Mouse (Mus musculus): Measurements from ENCODE around the gene 4930579F01Rik. TPM values are rescaled to one million over a fixed set of nuclear protein-coding genes. Genes with fewer than 3 reads are reported as not detected.

4930579F01Rik gene
- polyA plus RNA-seq, 1 experiment from 2014 or later = not detected

DNA sequence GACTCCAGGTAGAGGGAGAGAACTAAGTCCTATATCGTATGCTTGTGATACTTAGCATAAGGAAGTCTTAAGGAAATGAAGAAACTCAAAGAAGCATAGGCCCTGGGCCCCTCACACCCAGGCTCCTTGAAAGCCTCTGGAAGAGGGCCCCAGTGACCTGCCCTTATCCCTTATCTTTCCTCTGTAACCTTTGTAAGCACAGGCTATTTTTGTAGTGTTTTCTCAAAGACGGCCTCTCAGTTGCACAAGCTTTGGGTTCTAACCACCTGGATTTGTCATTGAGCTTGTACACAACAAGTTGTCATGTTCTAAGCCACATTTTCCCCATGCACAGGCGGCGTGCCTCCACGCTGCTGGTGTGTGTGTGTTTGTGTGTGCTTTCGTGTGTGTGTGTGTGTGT is 64.5 kb downstream of the 4930579F01Rik start:
- Histone ChIP-seq H3K27me3 (replicated peaks; ENCODE audit: insufficient read depth, low read length) (no peaks in the 10 kb centered on the region), H3K4me2 (replicated peaks; ENCODE audit: low read depth, low read length) (no peak overlapping the region), H3K4me1 (ENCODE audit: insufficient read depth, low read depth, low read length) (no peaks in the 10 kb centered on the region), H3K9ac (replicated peaks; ENCODE audit: low read depth) (no peak overlapping the region), H3K36me3 (ENCODE audit: insufficient read depth, low read length) (no peaks in the 10 kb centered on the region), H3K4me3 (ENCODE audit: low read depth, low read length) (no peak overlapping the region), H3K9me3 (ENCODE audit: low read length) (no peaks in the 10 kb centered on the region), H3K27ac (ENCODE audit: low read length) (no peak overlapping the region)
- no peak for DNase-seq (ENCODE audit: low spot score)
- no peak for ATAC-seq
- WGBS = 76% methylated on average over 6 of the region's 6 CpGs
- TF ChIP-seq CTCF (IDR thresholded peaks at IDR 0.05) (no peak), EP300 (IDR thresholded peaks at IDR 0.05) (no peak)

DNA sequence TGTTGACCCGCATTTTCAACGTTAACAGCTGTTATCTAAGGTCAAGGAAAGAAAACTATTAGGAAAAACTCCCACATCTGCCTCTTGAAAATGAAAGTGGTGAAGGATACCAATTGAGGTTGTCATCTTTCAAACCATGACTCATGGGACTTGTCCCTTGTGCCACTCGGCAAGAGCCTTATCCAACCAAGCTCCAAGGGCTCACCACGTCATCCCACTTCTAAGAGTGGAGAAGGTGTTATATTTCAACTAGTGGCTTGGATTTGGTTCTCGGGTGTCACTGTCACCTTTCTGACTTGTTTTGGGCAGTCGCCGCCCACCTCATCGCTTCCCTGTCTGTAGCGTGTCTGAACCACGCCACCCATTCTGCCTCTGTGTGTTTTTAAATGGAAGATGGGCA is 69.8 kb downstream of the 4930579F01Rik start:
- DNase-seq (ENCODE audit: low spot score) (no peak), ATAC-seq (no peak)
- H3K27me3 ChIP-seq (replicated peaks; ENCODE audit: insufficient read depth, low read length) = no peaks in the 10 kb centered on the region
- H3K9me3 ChIP-seq (ENCODE audit: low read length) = no peaks in the 10 kb centered on the region
- H3K4me3 ChIP-seq (ENCODE audit: low read depth, low read length) = no peak overlapping the region
- no peaks in the 10 kb centered on the region for H3K4me1 ChIP-seq (ENCODE audit: insufficient read depth, low read depth, low read length)
- no peak overlapping the region for H3K27ac ChIP-seq (ENCODE audit: low read length)
- no peaks in the 10 kb centered on the region for H3K36me3 ChIP-seq (ENCODE audit: insufficient read depth, low read length)
- H3K9ac ChIP-seq (replicated peaks; ENCODE audit: low read depth) = no peak overlapping the region
- TF ChIP-seq CTCF (IDR thresholded peaks at IDR 0.05) (no peak), EP300 (IDR thresholded peaks at IDR 0.05) (no peak)
- H3K4me2 ChIP-seq (replicated peaks; ENCODE audit: low read depth, low read length) = no peak overlapping the region
- 70% methylated on average over 10 of the region's 10 CpGs for WGBS

DNA sequence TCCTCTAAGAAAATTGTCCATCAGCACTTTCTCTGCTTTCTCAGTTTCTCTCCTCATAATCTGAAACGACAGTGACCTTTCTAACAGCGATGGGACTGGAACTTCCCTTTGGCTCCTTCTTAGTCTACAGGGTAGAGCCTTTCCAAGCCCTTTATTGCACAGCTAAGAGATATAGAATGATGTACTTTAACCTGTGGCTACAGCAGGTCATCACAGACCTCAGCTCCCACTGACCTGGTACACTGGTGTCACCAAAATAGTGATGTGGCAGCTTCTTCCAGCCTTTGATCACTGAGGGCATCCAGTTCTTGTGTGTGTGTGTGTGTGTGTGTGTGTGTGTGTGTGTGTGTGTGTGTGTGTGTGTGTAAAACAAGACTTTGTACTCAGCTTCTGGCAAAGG is 72.2 kb downstream of the 4930579F01Rik start:
- DNase-seq (ENCODE audit: low spot score) = no peak
- Histone ChIP-seq H3K36me3 (ENCODE audit: insufficient read depth, low read length) (no peaks in the 10 kb centered on the region), H3K4me2 (replicated peaks; ENCODE audit: low read depth, low read length) (no peak overlapping the region), H3K9ac (replicated peaks; ENCODE audit: low read depth) (no peak overlapping the region), H3K27ac (ENCODE audit: low read length) (no peak overlapping the region), H3K4me1 (ENCODE audit: insufficient read depth, low read depth, low read length) (no peaks in the 10 kb centered on the region), H3K27me3 (replicated peaks; ENCODE audit: insufficient read depth, low read length) (no peaks in the 10 kb centered on the region), H3K4me3 (ENCODE audit: low read depth, low read length) (no peak overlapping the region), H3K9me3 (ENCODE audit: low read length) (no peaks in the 10 kb centered on the region)
- WGBS = 85% methylated on average over 2 of the region's 2 CpGs
- ATAC-seq = no peak
- no peak for TF ChIP-seq CTCF (IDR thresholded peaks at IDR 0.05)
- TF ChIP-seq EP300 (IDR thresholded peaks at IDR 0.05) = no peak

DNA sequence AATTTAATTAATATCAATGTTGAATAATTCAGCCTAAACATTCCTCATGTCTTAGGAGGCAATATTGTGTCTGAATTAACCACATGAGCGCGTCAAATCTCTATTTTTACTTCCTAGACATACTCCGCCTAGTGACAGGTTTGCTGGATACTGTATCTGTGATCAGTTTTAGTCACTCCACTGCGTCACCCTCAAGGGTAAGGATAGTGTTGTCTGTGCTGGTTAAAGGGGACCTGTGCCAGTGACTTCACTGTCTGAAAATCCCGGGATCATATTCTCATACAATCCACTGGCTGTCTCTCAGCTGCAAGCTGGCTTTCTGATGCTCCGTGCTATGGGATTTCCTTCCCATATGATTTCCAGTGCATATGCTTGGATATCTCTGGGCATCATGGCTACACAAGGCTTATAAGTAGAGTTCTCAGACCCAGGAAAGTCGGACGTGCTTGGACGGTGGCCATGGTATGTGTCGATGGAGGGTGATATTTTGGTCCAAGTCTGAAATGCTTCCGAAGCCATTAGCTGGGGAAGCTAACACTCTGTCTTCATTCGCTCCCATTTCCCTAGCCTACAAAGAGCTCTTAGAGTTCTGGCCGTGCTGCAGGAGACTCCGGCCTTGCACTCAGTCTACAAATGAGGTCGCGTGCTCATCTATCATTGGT is 74.0 kb downstream of the 4930579F01Rik start:
- no peak for TF ChIP-seq CTCF (IDR thresholded peaks at IDR 0.05)
- TF ChIP-seq EP300 (IDR thresholded peaks at IDR 0.05) = no peak
- no peaks in the 10 kb centered on the region for H3K9me3 ChIP-seq (ENCODE audit: low read length)
- H3K27ac ChIP-seq (ENCODE audit: low read length) = no peak overlapping the region
- 79% methylated on average over 16 of the region's 16 CpGs for WGBS
- ATAC-seq (no peak), DNase-seq (ENCODE audit: low spot score) (no peak)
- no peak overlapping the region for H3K9ac ChIP-seq (replicated peaks; ENCODE audit: low read depth)
- H3K27me3 ChIP-seq (replicated peaks; ENCODE audit: insufficient read depth, low read length) = no peaks in the 10 kb centered on the region
- no peaks in the 10 kb centered on the region for H3K36me3 ChIP-seq (ENCODE audit: insufficient read depth, low read length)
- H3K4me3 ChIP-seq (ENCODE audit: low read depth, low read length) = no peak overlapping the region
- H3K4me2 ChIP-seq (replicated peaks; ENCODE audit: low read depth, low read length) = no peak overlapping the region
- H3K4me1 ChIP-seq (ENCODE audit: insufficient read depth, low read depth, low read length) = no peaks in the 10 kb centered on the region

DNA sequence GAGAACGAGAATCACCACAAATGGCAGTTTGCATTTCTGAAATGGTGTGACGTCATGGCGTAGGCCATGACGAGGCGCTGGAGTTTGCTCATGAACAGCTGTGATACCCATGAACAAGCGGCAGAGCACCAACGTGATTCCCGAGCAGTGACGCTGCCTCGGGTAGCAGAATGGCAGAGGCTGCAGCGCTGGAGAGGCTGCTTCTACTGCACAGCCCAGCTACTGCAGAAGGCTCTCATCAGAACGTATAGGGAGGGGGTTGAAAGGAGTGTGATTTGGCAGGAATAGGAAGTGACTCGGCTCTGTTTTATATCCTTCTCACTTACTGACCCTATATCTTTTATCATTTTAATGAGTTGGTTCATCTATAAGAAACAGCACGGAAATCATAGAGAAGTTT is 74.8 kb downstream of the 4930579F01Rik start:
- H3K27ac ChIP-seq (ENCODE audit: low read length) = no peak overlapping the region
- no peak for DNase-seq (ENCODE audit: low spot score)

DNA sequence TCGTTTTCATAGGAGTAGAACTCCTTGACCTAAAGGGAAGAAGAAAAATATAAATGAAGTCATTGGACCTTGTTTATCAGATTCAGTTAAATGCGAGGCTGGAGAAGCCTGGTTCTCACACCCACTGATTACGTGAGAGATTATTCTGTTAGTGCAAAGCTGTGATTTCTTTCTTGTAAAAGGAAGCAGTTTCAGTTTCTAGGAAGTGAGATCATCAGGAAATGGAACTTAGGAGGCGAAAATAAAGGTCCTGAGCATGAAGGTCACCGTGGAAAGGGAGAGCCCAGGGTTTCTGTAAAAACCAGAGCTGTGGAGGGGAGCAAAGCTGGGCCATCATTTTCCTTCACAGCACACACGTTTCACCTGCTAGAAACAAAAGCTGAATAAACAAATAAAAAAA is 75.2 kb downstream of the 4930579F01Rik start:
- no peak overlapping the region for H3K27ac ChIP-seq (ENCODE audit: low read length)
- 47% methylated on average over 6 of the region's 6 CpGs for WGBS
- no peak overlapping the region; the same call in 1 of the 2 replicates for H3K4me2 ChIP-seq (replicated peaks; ENCODE audit: low read depth, low read length)
- no peak overlapping the region for H3K4me3 ChIP-seq (ENCODE audit: low read depth, low read length)
- TF ChIP-seq CTCF (IDR thresholded peaks at IDR 0.05) (no peak), EP300 (IDR thresholded peaks at IDR 0.05) (no peak)
- no peak; the same call in 1 of the 2 replicates for ATAC-seq
- no peaks in the 10 kb centered on the region for H3K27me3 ChIP-seq (replicated peaks; ENCODE audit: insufficient read depth, low read length)
- H3K9ac ChIP-seq (replicated peaks; ENCODE audit: low read depth) = no peak overlapping the region
- H3K36me3 ChIP-seq (ENCODE audit: insufficient read depth, low read length) = no peaks in the 10 kb centered on the region
- peak; percentile 33 for DNase-seq (ENCODE audit: low spot score)
- H3K9me3 ChIP-seq (ENCODE audit: low read length) = no peaks in the 10 kb centered on the region
- no peaks in the 10 kb centered on the region for H3K4me1 ChIP-seq (ENCODE audit: insufficient read depth, low read depth, low read length)

More for the DNA sequence above, 74.8 kb downstream of the 4930579F01Rik start:
- no peak overlapping the region; the same call in 1 of the 2 replicates for H3K4me2 ChIP-seq (replicated peaks; ENCODE audit: low read depth, low read length)
- no peaks in the 10 kb centered on the region for H3K9me3 ChIP-seq (ENCODE audit: low read length)
- H3K4me1 ChIP-seq (ENCODE audit: insufficient read depth, low read depth, low read length) = no peaks in the 10 kb centered on the region
- H3K9ac ChIP-seq (replicated peaks; ENCODE audit: low read depth) = no peak overlapping the region
- no peaks in the 10 kb centered on the region for H3K27me3 ChIP-seq (replicated peaks; ENCODE audit: insufficient read depth, low read length)
- WGBS = 61% methylated on average over 14 of the region's 14 CpGs
- no peak overlapping the region for H3K4me3 ChIP-seq (ENCODE audit: low read depth, low read length)
- no peaks in the 10 kb centered on the region for H3K36me3 ChIP-seq (ENCODE audit: insufficient read depth, low read length)
- TF ChIP-seq EP300 (IDR thresholded peaks at IDR 0.05) (no peak), CTCF (IDR thresholded peaks at IDR 0.05) (no peak)
- ATAC-seq = no peak

Data from lung, postnatal 0 days (tissue).